9 mouse cellular contexts compared by ENCODE assay signal in the genomic region with DNA sequence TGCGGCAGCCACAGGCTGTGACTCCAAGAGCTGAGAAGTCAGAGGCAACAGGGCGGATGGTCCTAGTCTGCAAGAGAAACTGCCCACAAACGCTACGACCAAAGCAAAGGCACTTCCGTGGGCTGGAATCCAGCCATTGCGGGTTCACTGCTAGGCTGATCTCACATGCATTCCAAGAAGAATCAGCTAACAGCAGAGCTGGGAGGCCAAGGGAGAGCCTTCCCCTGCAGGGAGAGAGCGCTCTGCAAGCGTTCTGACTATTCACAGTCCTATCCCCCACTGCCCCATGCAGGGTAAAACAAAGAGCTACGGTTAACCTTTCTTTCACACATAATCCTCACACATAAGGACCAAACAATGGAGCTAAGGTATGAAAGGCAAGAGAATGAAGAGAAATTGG. TPM values are rescaled to one million over a fixed set of nuclear protein-coding genes. Genes with fewer than 3 reads are reported as not detected.
DNase-seq lines count a peak whose midpoint lies in the region; ATAC-seq lines count a peak whose summit lies in the region.
"Had no signal": no experiment of that assay in that cellular context is flagged by ENCODE, and none has a peak within 500 bp of the region (broad histone marks: within the 10 kb centered on the region; RNA-seq: fewer than 3 reads in every experiment).

No protein-coding gene starts in this region.

- 25% methylated on average over 9 of the region's 9 CpGs for WGBS in lung, embryonic 16.5 days
- WGBS in forebrain, embryonic 12.5 days: 7% methylated on average over 9 of the region's 9 CpGs

- H3K9ac ChIP-seq in lung, embryonic 16.5 days (ENCODE audit: low read length): peak overlapping the region; percentile 32
- H3K9ac ChIP-seq in forebrain, embryonic 12.5 days: peak overlapping the region; percentile 45

- no peaks in the 10 kb centered on the region for H3K27me3 ChIP-seq in lung, embryonic 16.5 days (ENCODE audit: control insufficient read depth, insufficient read depth, low read depth, low read length)
- no peaks in the 10 kb centered on the region for H3K27me3 ChIP-seq in forebrain, embryonic 12.5 days

- peak; percentile 12; the same call in 1 of the 2 replicates for ATAC-seq in lung, embryonic 16.5 days (ENCODE audit: low read depth)
- ATAC-seq in forebrain, embryonic 12.5 days (ENCODE audit: low FRiP score): 0 out of 2 replicates have a peak, but pooled peaks have one; percentile 33
- no peak for ATAC-seq in erythroblast, adult 5-6 weeks (replicated peaks; ENCODE audit: low FRiP score, poor library complexity, severe bottlenecking)

- H3K4me3 ChIP-seq in lung, embryonic 16.5 days (ENCODE audit: low read length): no peak overlapping the region
- H3K4me3 ChIP-seq in forebrain, embryonic 12.5 days (replicated peaks): no peak overlapping the region

- H3K9me3 ChIP-seq in lung, embryonic 16.5 days (ENCODE audit: control insufficient read depth, low read length): no peaks in the 10 kb centered on the region
- H3K9me3 ChIP-seq in forebrain, embryonic 12.5 days: no peaks in the 10 kb centered on the region

- peaks cover 15% of the 10 kb centered on the region for H3K4me1 ChIP-seq in lung, embryonic 16.5 days (replicated peaks; ENCODE audit: control insufficient read depth, insufficient read depth, low read length)
- peaks cover 30% of the 10 kb centered on the region for H3K4me1 ChIP-seq in forebrain, embryonic 12.5 days

- no peak for DNase-seq in lung, adult 18-20 months
- DNase-seq in kidney, postnatal 14 days: peak; percentile 52
- DNase-seq in retina, postnatal 1 day: peak; percentile 24
- no peak for DNase-seq in left cerebral cortex, adult 9 months (ENCODE audit: low spot score in 2 of 2)
- no peak for DNase-seq in adrenal gland, adult 8-10 months

- peaks cover 50% of the 10 kb centered on the region for H3K36me3 ChIP-seq in lung, embryonic 16.5 days (ENCODE audit: control insufficient read depth, insufficient read depth, low read length)
- peaks cover 40% of the 10 kb centered on the region for H3K36me3 ChIP-seq in forebrain, embryonic 12.5 days (replicated peaks)

- H3K27ac ChIP-seq in lung, embryonic 16.5 days (ENCODE audit: low read length): peak overlapping the region; percentile 38; the same call in 1 of the 2 replicates
- H3K27ac ChIP-seq in forebrain, embryonic 12.5 days: peak overlapping the region; percentile 79
- H3K27ac ChIP-seq: macrophage had no signal

- H3K4me2 ChIP-seq in lung, embryonic 16.5 days (ENCODE audit: low read depth, low read length): no peak overlapping the region
- H3K4me2 ChIP-seq in forebrain, embryonic 12.5 days: peak overlapping the region; percentile 31

RNA-seq across cellular contexts. Expression of gene Crtc3, which starts 56.6 kb away (rescaled TPM):
- 18.6 and 20.8 TPM in 2 replicates for polyA plus RNA-seq in lung, embryonic 16.5 days (2015; fragmentation: Nextera tagmentation; extraction: Ambion mirVana)
- polyA plus RNA-seq in forebrain, embryonic 12.5 days (2016; fragmentation: Nextera tagmentation; extraction: Ambion mirVana): 12.3 and 12.6 TPM in 2 replicates
- total RNA-seq in erythroblast, adult 5-6 weeks (2015; ENCODE audit: low replicate concordance): 1.5 and 2.1 TPM in 2 replicates
- total RNA-seq in erythroblast, adult 5-6 weeks (2017; ENCODE audit: low replicate concordance): 3.6 and 11.8 TPM in 2 replicates
- total RNA-seq in adrenal gland, adult 8-10 months (2022): 10 to 100 TPM; 27.2 to 44.9 (median 35.5) TPM

Comparison
In these comparisons a context has a peak if more than half of its experiments do, and no peak if none do; other contexts are left out.
1. DNase-seq: peak in kidney, postnatal 14 days (single experiment) and retina, postnatal 1 day (single experiment); none in lung, adult 18-20 months (0 of 2), left cerebral cortex, adult 9 months (0 of 2) and adrenal gland, adult 8-10 months (single experiment).